Comparison of ENCODE assay signal across 18 mouse cellular contexts in the genomic region with DNA sequence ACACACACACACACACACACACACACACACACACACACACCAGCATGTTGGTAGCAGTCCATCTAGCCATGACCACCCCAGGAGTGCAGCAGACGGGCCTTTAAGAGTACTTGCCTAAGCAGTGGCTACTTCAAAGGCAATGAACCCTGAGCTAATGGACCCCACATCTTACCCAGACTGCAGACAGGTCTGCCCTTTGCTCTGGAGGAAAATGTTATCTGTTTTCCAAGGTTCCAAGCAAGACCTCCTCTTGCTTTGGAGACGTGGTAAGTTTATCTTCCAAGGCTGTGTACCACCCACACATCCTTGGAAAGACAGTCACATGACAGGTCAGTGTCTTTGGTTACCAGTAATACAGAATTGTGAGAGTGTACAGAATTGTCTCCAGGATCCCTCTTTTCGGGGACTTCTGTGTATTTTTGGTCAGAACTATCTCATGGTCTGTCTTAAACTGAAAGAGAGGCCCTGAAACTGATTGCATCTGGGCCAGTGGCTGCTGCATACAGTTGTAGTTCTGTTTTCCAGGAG.
DNase-seq lines count a peak whose midpoint lies in the region; ATAC-seq lines count a peak whose summit lies in the region.
"Had no signal": no experiment of that assay in that cellular context is flagged by ENCODE, and none has a peak within 500 bp of the region (broad histone marks: within the 10 kb centered on the region; RNA-seq: fewer than 3 reads in every experiment).

No protein-coding gene starts in this region.

- H3K4me2 ChIP-seq in forebrain, embryonic 11.5 days (ENCODE audit: low read depth, low read length, severe bottlenecking) = no peak overlapping the region
- H3K4me2 ChIP-seq in forebrain, embryonic 13.5 days = no peak overlapping the region
- H3K4me2 ChIP-seq: forebrain, embryonic 15.5 days had no signal

- H3K27ac ChIP-seq in forebrain, embryonic 11.5 days (ENCODE audit: low read depth, low read length) = no peak overlapping the region
- no peak overlapping the region for H3K27ac ChIP-seq in forebrain, embryonic 13.5 days
- H3K27ac ChIP-seq: heart, embryonic 13.5 days had no signal

- no peaks in the 10 kb centered on the region for H3K36me3 ChIP-seq in forebrain, embryonic 11.5 days (ENCODE audit: control insufficient read depth, insufficient read depth, low read length)
- H3K36me3 ChIP-seq in forebrain, embryonic 13.5 days (ENCODE audit: poor library complexity, severe bottlenecking) = no peaks in the 10 kb centered on the region
- H3K36me3 ChIP-seq in megakaryocyte, embryonic 14.5 days (replicated peaks; ENCODE audit: low read length) = no peaks in the 10 kb centered on the region
- H3K36me3 ChIP-seq: forebrain, embryonic 15.5 days; heart, embryonic 13.5 days; hindbrain, embryonic 15.5 days had no signal

- peak; percentile 31 for DNase-seq in forebrain, embryonic 11.5 days (ENCODE audit: low spot score)
- peak; percentile 24 for DNase-seq in testis, postnatal 14 days (ENCODE audit: low spot score)
- no peak for DNase-seq in testis, postnatal 10 days (ENCODE audit: low spot score)
- peak; percentile 62 for DNase-seq in yolk sac, embryonic 10.5 days (ENCODE audit: low spot score)
- no peak for DNase-seq in thymus, postnatal 4 days
- DNase-seq: adrenal gland, postnatal 10 days; cerebellum, adult 11 months; cerebellum, adult 8-10 months; cerebellum, postnatal 14 days; embryo, embryonic 11 days; gastrocnemius, postnatal 10 days; heart, postnatal 36 days had no signal

- H3K4me3 ChIP-seq in forebrain, embryonic 11.5 days (ENCODE audit: low read depth, low read length) = no peak overlapping the region
- H3K4me3 ChIP-seq in forebrain, embryonic 13.5 days = no peak overlapping the region
- peak overlapping the region; percentile 3 for H3K4me3 ChIP-seq in megakaryocyte, embryonic 14.5 days (replicated peaks)
- H3K4me3 ChIP-seq: forebrain, embryonic 15.5 days; heart, embryonic 13.5 days; hindbrain, embryonic 15.5 days had no signal

- H3K9me3 ChIP-seq in forebrain, embryonic 11.5 days (ENCODE audit: control insufficient read depth, low read length) = no peaks in the 10 kb centered on the region
- H3K9me3 ChIP-seq in forebrain, embryonic 13.5 days (replicated peaks) = no peaks in the 10 kb centered on the region
- no peaks in the 10 kb centered on the region for H3K9me3 ChIP-seq in megakaryocyte, embryonic 14.5 days
- H3K9me3 ChIP-seq: forebrain, embryonic 15.5 days; heart, embryonic 13.5 days; hindbrain, embryonic 15.5 days had no signal

- H3K9ac ChIP-seq in forebrain, embryonic 11.5 days (ENCODE audit: low read length) = no peak overlapping the region
- no peak overlapping the region for H3K9ac ChIP-seq in forebrain, embryonic 13.5 days
- H3K9ac ChIP-seq: forebrain, embryonic 15.5 days; heart, embryonic 13.5 days; hindbrain, embryonic 15.5 days had no signal

- H3K4me1 ChIP-seq in forebrain, embryonic 11.5 days (replicated peaks; ENCODE audit: control insufficient read depth, insufficient read depth, low read length) = no peaks in the 10 kb centered on the region
- peaks cover 16% of the 10 kb centered on the region for H3K4me1 ChIP-seq in forebrain, embryonic 13.5 days
- H3K4me1 ChIP-seq in megakaryocyte, embryonic 14.5 days = peaks cover 42% of the 10 kb centered on the region

- H3K27me3 ChIP-seq in forebrain, embryonic 11.5 days (ENCODE audit: control insufficient read depth, insufficient read depth, low read length) = no peaks in the 10 kb centered on the region
- H3K27me3 ChIP-seq in forebrain, embryonic 13.5 days = no peaks in the 10 kb centered on the region
- H3K27me3 ChIP-seq in megakaryocyte, embryonic 14.5 days (replicated peaks) = peaks cover 6% of the 10 kb centered on the region
- H3K27me3 ChIP-seq: forebrain, embryonic 15.5 days; heart, embryonic 13.5 days; hindbrain, embryonic 15.5 days had no signal

- WGBS in forebrain, embryonic 11.5 days = 75% methylated on average over 3 of the region's 3 CpGs
- WGBS in forebrain, embryonic 13.5 days = 73% methylated on average over 3 of the region's 3 CpGs

- ATAC-seq in forebrain, embryonic 11.5 days (replicated peaks; ENCODE audit: low FRiP score) = no peak
- ATAC-seq in forebrain, embryonic 13.5 days = no peak
- no peak for ATAC-seq in megakaryocyte, adult 5-6 weeks (ENCODE audit: poor library complexity, severe bottlenecking)
- ATAC-seq: forebrain, embryonic 15.5 days had no signal

Comparison
In these comparisons a context has a peak if more than half of its experiments do, and no peak if none do; other contexts are left out.
1. DNase-seq: peak in forebrain, embryonic 11.5 days (single experiment), testis, postnatal 14 days (single experiment) and yolk sac, embryonic 10.5 days (single experiment); none in testis, postnatal 10 days (single experiment) and thymus, postnatal 4 days (single experiment).